Mouse (Mus musculus) bone marrow, adult 2 months (tissue): ENCODE results near the gene Mast4.

ENCODE experiments used
- CTCF ChIP-seq: fragments of 200-500 bp; IDR thresholded peaks from 2 replicates; pipeline ENCODE4 v1.5.1; 2011; ENCODE audit warnings: low read length, control low read depth; ENCODE audit not compliant: control insufficient read depth, insufficient read depth
- POLR2A ChIP-seq: fragments of 200-500 bp; IDR thresholded peaks from 2 replicates; pipeline ENCODE4 v1.6.1; 2011; ENCODE audit warnings: low read depth, mild to moderate bottlenecking, control low read depth, low read length, borderline replicate concordance; ENCODE audit not compliant: control insufficient read depth

DNA sequence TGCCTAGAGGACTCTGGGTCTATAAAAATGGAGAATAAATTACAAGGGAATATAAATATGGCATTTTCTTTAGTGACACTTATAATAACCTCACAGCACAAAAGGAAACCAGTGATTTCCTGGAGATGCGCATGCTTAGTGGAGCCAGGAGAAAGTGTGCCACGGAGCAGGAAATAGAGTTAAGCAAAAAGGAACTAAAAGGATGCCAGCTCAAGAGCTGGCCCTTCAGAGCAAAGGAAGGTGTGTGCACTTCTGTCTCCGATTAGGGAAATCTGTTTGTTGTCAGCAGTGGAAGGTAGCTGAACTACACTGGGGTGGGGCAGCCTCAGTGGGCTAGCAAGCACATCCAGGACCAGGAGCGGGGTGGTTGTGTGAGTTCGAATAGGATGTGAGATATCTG, 634.1 kb downstream of the Mast4 start:
- TF ChIP-seq POLR2A (no peak), CTCF (no peak)
